Mouse (Mus musculus) erythroblast, embryonic 14.5 days (primary cell): ENCODE data around the gene Hecw2. TPM values are rescaled to one million over a fixed set of nuclear protein-coding genes. Genes with fewer than 3 reads are reported as not detected.

Source experiments
- H3K27me3 ChIP-seq: 2 replicates; pipeline ENCODE4 v1.6.1; 2012; ENCODE audit warnings: inconsistent platforms; ENCODE audit not compliant: control insufficient read depth
- H3K36me3 ChIP-seq: 2 replicates; pipeline ENCODE4 v1.6.1; 2012; ENCODE audit warnings: mild to moderate bottlenecking, inconsistent platforms; ENCODE audit not compliant: control insufficient read depth
- H3K4me1 ChIP-seq: 2 replicates; pipeline ENCODE4 v1.6.1; 2012; ENCODE audit warnings: inconsistent platforms; ENCODE audit not compliant: control insufficient read depth
- H3K4me3 ChIP-seq: replicated peaks from 2 replicates; pipeline ENCODE3; 2012; ENCODE audit warnings: moderate library complexity, mild to moderate bottlenecking, inconsistent platforms
- H3K9me3 ChIP-seq: 2 replicates; pipeline ENCODE4 v1.6.1; 2012; ENCODE audit warnings: low read length, inconsistent platforms, mixed read lengths; ENCODE audit not compliant: control insufficient read depth
- GATA1 ChIP-seq: IDR thresholded peaks from 2 replicates; pipeline ENCODE4 v1.6.1; 2012; ENCODE audit warnings: low read length, inconsistent platforms, mixed read lengths
- TAL1 ChIP-seq: IDR thresholded peaks from 3 replicates; pipeline ENCODE4 v1.6.1; 2012; ENCODE audit warnings: low read length, inconsistent platforms, mixed read lengths
- polyA plus RNA-seq: library from polyadenylated mRNA; stranded (reverse); fragments of >175 nt; gene quantifications from 2 replicates; pipeline ENCODE4 v1.2.3, GENCODE M21; 2012

The Hecw2 gene
- polyA plus RNA-seq, 1 experiment, result not detected

- TF ChIP-seq GATA1 (no peak), TAL1 (no peak)
- no peaks in the 10 kb centered on the region for H3K4me1 ChIP-seq
- no peaks in the 10 kb centered on the region for H3K9me3 ChIP-seq
- H3K36me3 ChIP-seq, result no peaks in the 10 kb centered on the region
- no peak overlapping the region for H3K4me3 ChIP-seq
- H3K27me3 ChIP-seq, result no peaks in the 10 kb centered on the region
Observed at GRCm38 (mm10) chr1:53976100-53976499, 218.9 kb downstream of the Hecw2 start.

- TF ChIP-seq TAL1, result no peak
- TF ChIP-seq GATA1, result no peak
- no peaks in the 10 kb centered on the region for H3K9me3 ChIP-seq
- H3K36me3 ChIP-seq, result no peaks in the 10 kb centered on the region
- no peaks in the 10 kb centered on the region for H3K27me3 ChIP-seq
- H3K4me3 ChIP-seq, result no peak overlapping the region
- H3K4me1 ChIP-seq, result no peaks in the 10 kb centered on the region
Observed at GRCm38 (mm10) chr1:53974941-53975340, 220.0 kb downstream of the Hecw2 start.

- H3K27me3 ChIP-seq, result no peaks in the 10 kb centered on the region
- no peaks in the 10 kb centered on the region for H3K4me1 ChIP-seq
- no peaks in the 10 kb centered on the region for H3K9me3 ChIP-seq
- no peak overlapping the region for H3K4me3 ChIP-seq
- no peaks in the 10 kb centered on the region for H3K36me3 ChIP-seq
- no peak for TF ChIP-seq TAL1
- TF ChIP-seq GATA1, result no peak
Observed at GRCm38 (mm10) chr1:53970326-53970977, 224.5 kb downstream of the Hecw2 start.

GRCm38 (mm10) chr1:53952395-53952794, 242.6 kb downstream of the Hecw2 start:
- TF ChIP-seq TAL1, result no peak
- TF ChIP-seq GATA1, result no peak
- Histone ChIP-seq H3K4me3 (no peak overlapping the region), H3K9me3 (no peaks in the 10 kb centered on the region; the same call in 1 of the 2 replicates), H3K36me3 (no peaks in the 10 kb centered on the region), H3K4me1 (no peaks in the 10 kb centered on the region), H3K27me3 (no peaks in the 10 kb centered on the region)

- Histone ChIP-seq H3K27me3 (no peaks in the 10 kb centered on the region), H3K9me3 (no peaks in the 10 kb centered on the region), H3K4me1 (no peaks in the 10 kb centered on the region), H3K36me3 (no peaks in the 10 kb centered on the region), H3K4me3 (no peak overlapping the region)
- no peak for TF ChIP-seq GATA1
- TF ChIP-seq TAL1, result no peak
Observed at GRCm38 (mm10) chr1:53945815-53946214, 249.2 kb downstream of the Hecw2 start.

- Histone ChIP-seq H3K27me3 (no peaks in the 10 kb centered on the region), H3K36me3 (no peaks in the 10 kb centered on the region), H3K9me3 (no peaks in the 10 kb centered on the region), H3K4me1 (no peaks in the 10 kb centered on the region), H3K4me3 (no peak overlapping the region)
- TF ChIP-seq TAL1 (no peak), GATA1 (no peak)
Observed at GRCm38 (mm10) chr1:53942468-53942867, 252.5 kb downstream of the Hecw2 start.

GRCm38 (mm10) chr1:53941528-53941927, 253.4 kb downstream of the Hecw2 start:
- no peaks in the 10 kb centered on the region for H3K4me1 ChIP-seq
- H3K36me3 ChIP-seq, result no peaks in the 10 kb centered on the region
- no peak overlapping the region for H3K4me3 ChIP-seq
- H3K27me3 ChIP-seq, result no peaks in the 10 kb centered on the region
- no peaks in the 10 kb centered on the region for H3K9me3 ChIP-seq
- TF ChIP-seq GATA1 (no peak), TAL1 (no peak)

GRCm38 (mm10) chr1:53940268-53941017, 254.5 kb downstream of the Hecw2 start:
- TF ChIP-seq GATA1 (no peak), TAL1 (no peak)
- no peak overlapping the region for H3K4me3 ChIP-seq
- no peaks in the 10 kb centered on the region for H3K9me3 ChIP-seq
- H3K27me3 ChIP-seq, result no peaks in the 10 kb centered on the region
- no peaks in the 10 kb centered on the region for H3K4me1 ChIP-seq
- H3K36me3 ChIP-seq, result no peaks in the 10 kb centered on the region

GRCm38 (mm10) chr1:53939291-53939690, 255.7 kb downstream of the Hecw2 start:
- Histone ChIP-seq H3K9me3 (no peaks in the 10 kb centered on the region), H3K27me3 (no peaks in the 10 kb centered on the region), H3K4me1 (no peaks in the 10 kb centered on the region), H3K36me3 (no peaks in the 10 kb centered on the region), H3K4me3 (no peak overlapping the region)
- TF ChIP-seq GATA1, result no peak
- TF ChIP-seq TAL1, result no peak
